Mouse (Mus musculus) liver, postnatal 0 days (tissue): ENCODE data around the gene Mylk.

Source experiments
- CTCF ChIP-seq: sonication (generic); IDR thresholded peaks from 2 replicates; pipeline ENCODE4 v1.5.1; 2016; ENCODE audit warnings: antibody characterized with exemption, low read depth
- EP300 ChIP-seq: IDR thresholded peaks from 2 replicates; pipeline ENCODE4 v1.6.1; 2016; ENCODE audit warnings: antibody characterized with exemption, low read depth, mild to moderate bottlenecking

- TF ChIP-seq CTCF (no peak), EP300 (no peak)
Measured at GRCm38 (mm10) chr16:34929686-34930085, 184.7 kb downstream of the Mylk start.
